Mouse (Mus musculus) layer of hippocampus, postnatal 25 days (tissue): ENCODE measurements around the gene Fbxl18. TPM values are rescaled to one million over a fixed set of nuclear protein-coding genes. Genes with fewer than 3 reads are reported as not detected.
"Not testable (repeated sequence)": the region's sequence is repeated elsewhere in the genome, so short reads cannot be mapped to it uniquely, and the experiment has no call there.

ENCODE experiments used
- DNase-seq, 2 experiments: peaks; one replicate each; pipeline ENCODE4 v3.0.0; 2022; ENCODE audit warnings: mixed read lengths in 2 of 2, low spot score in 1 of 2; ENCODE audit errors: extremely low spot score in 1 of 2
- total RNA-seq, 2 experiments: library from RNA; stranded (reverse); gene quantifications; 2 replicates each; pipeline ENCODE4 v1.2.3; 2021

Fbxl18 gene
- total RNA-seq, 2 experiments from 2014 or later = 37.4 to 40.0 TPM

DNA sequence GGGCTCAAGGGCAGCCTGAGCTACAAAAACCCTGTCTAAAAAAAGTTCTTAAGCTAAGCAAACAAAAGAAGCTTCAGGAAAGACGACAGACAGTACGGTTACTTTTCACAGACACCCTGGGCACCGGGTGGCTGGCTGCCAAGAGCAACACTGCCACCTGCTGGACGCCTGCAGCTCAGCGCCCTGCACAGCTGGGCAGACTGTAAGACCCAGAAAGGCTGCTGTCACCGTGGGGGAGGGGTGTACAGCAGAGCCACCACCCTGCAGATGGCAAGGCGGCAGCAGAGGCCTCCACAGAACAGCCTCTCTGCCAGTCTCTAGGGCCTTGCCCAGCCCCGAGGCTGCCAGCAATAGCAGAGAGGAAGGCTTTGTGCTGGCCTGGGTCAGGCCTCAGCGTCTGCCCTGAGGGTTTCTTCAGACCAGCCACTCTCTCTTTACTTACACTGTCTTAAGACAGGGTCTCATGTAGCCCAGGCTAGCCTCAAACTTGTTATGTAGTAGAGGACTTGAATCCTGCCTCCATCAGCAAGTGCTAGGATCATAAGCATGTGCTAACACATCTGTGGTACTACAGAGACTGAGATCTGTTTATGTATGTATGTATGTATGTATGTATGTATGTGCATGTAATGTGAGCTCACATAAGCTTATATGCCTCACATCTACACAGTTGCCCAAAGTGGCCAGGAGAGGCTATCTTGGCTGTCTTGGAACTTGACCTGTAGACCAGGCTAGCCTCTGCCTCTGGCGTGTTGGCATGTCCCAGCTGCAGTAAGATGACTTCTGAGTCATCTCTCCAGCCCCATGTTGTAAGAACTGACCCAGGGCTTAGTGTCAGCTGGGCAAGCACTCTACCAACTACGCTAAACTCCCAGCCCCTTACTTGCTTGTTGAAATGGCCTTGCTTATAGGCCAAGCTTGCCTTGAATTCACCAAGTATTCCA, 17.6 kb downstream of the Fbxl18 start:
- DNase-seq = peak; percentile 92 to 93

DNA sequence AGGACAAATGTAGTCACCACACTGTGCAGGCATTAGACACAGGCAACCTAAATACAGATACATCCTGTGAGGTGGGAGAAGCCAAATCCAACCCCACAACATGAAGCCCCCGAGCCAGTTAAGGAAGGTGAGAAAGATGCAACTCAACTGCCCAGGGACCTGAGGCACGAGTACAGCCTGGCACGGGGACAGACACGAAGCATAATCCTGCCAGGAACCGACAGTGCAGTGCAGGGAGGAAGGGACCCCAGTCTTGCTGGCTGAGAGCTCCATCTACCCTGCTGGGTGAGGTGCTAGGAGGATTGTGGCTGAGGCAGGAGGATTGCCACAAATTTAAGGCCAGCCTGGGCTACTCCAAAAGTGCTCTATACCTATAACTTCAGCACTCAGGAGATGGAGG, 18.3 kb downstream of the Fbxl18 start:
- DNase-seq = no peak

DNA sequence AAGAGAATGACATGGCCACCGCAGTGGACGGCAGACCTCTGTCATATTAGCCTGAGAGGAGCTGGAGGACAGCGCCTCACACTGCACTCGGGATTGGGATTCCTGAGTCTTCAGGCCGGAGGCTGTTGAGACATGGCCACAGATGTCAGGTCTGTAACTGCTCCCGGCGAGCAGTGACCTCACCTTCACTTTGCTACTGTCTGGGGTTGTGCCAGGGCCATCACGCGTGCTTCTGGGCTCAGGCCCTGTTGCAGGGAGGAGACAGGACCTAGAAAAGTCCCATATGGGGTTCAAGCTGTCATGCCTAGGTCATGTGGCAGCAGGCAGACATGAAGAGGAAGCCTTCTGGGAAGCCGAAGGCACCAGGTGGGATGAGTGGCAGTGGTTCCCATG, 19.7 kb downstream of the Fbxl18 start:
- no peak for DNase-seq

GRCm38 (mm10) chr5:142874791-142875512, 20.3 kb downstream of the Fbxl18 start:
- DNase-seq = no peak

- DNase-seq = no peak
Observed at GRCm38 (mm10) chr5:142873718-142874117, 21.5 kb downstream of the Fbxl18 start.

GRCm38 (mm10) chr5:142871765-142872164, 23.5 kb downstream of the Fbxl18 start:
- DNase-seq = no peak

DNA sequence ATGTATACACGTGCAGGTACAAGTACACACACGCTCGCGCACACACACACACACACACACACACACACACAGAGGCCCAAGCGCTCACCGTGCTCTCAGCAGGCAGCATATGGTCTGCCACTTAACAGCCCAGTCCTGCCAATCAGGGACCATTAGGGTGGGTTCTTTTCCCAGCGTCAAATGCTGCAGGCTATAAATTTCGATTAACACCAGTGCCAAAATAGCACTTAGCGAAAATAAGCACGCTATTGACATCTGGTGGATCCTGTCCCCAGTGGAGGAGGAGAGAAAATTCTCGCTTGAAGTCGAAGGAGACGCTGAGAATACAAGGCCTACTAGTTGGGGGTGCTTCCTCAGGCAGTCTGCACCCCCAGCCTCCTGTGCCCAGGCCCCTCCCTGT, 25.8 kb downstream of the Fbxl18 start:
- no peak for DNase-seq

GRCm38 (mm10) chr5:142857763-142858229, 37.4 kb downstream of the Fbxl18 start:
- peak; percentile 57 to 75 for DNase-seq

DNA sequence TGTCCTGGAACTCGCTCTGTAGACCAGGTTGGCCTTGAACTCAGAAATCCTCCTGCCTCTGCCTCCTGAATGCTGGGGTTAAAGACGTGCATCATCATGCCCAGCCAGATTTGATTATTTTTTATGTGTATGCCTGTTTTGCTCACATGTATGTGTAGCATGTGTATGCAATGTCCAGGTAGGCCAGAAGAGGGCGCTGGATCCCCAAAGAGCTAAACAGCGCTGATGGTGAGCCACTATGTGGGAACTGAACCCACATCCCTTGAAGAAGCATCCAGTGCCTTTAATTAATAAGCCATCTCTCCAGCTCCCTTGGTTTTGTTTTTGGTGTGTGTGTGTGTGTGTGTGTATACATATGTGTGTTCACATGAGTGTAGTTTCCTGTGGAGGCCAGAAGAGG, 38.8 kb downstream of the Fbxl18 start:
- DNase-seq = no peak

DNA sequence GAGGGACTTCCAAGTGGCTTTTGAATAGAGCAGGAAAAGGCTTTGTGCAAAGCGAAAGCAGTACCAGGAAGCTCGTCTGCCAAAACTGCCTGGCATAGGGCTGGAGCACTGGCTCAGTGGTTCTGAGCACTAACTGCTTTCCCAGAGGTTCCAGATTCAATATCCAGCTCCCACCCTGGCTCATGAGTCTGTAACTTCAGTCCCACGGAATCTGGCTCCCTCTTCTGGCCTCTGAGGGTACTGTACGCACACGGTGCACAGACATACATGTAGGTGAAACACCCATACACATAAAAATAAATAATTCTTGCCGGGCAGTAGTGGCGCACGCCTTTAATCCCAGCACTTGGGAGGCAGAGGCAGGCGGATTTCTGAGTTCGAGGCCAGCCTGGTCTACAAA, 40.3 kb downstream of the Fbxl18 start:
- peak; percentile 46 to 74 for DNase-seq

DNA sequence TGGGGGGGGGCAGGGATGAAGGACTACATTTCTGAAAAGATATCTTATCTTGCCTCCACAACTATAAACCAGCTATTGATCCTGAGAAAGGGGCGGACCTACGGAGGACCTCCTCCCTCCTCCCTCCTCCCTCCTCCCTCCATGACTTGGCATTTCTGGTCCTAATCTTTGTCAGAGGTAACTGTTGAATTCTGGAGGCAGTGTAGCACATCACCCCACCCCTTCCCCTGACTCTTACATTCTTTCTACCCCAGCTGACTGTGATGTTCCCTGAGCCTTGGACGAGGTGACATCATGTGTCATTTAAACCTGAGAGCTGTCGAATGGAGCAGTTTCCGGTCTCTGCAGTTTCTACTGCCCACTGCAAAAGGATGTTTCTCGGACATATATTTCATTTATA, 41.6 kb downstream of the Fbxl18 start:
- no peak for DNase-seq

DNA sequence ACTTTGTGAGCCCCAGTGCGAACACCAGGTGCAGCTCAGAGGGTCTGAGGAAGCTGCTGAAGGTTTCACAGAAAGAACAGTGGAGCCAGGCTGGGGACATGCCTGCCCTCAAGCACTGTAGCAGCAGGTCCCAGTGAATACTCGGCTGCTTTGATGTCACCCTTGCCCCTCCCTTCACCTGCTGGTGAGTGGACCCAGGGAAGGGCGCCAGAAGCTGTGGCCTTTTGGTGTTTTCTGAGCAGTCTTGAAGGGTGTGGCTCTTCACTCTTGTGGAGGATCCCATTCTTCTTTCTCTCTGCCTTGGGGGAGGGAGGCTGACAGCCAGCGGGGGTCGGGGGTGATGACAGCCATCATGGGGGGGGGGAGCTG, 43.6 kb downstream of the Fbxl18 start:
- DNase-seq = no peak

GRCm38 (mm10) chr5:142850916-142851680, 44.1 kb downstream of the Fbxl18 start:
- no peak for DNase-seq

DNA sequence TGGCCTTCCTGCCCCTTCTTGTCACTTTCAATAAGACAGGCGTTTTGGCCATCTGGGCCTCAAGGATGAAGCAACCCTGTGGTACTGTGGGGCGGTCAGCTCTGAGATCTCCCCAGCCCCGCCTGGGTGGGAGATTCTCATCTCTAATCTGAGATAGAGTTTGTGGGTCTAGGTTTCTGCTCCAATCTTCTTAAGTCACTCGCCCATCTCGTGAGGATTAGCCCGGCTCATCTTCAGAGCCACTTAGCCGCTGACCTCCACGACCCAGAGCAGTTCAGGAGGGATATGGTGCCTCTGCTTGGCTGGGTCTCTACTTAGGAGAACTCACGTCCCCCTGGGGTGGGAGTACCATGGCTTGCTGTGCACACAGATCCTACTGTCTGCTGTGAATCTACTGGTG, 44.7 kb downstream of the Fbxl18 start:
- DNase-seq = no peak

DNA sequence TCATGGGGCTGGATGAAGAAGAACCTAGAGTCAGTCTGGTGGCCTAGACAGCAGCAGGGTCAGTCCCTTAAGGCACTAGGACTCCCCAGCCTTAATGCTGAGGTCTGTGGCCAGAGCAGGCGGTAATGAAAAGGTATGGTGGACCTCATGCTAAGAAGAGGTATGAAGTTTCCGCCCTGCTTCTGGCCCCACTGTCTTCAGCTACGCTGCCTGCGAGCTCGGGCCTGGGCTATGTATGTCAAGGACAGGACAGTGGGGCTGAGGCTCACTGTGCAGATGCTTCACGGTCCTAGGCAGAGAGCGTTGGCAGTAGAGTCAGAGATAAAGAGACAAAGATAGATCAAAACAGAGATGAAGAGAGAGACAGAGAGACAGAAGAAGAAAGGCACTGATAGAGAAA, 46.3 kb downstream of the Fbxl18 start:
- DNase-seq = no peak

DNA sequence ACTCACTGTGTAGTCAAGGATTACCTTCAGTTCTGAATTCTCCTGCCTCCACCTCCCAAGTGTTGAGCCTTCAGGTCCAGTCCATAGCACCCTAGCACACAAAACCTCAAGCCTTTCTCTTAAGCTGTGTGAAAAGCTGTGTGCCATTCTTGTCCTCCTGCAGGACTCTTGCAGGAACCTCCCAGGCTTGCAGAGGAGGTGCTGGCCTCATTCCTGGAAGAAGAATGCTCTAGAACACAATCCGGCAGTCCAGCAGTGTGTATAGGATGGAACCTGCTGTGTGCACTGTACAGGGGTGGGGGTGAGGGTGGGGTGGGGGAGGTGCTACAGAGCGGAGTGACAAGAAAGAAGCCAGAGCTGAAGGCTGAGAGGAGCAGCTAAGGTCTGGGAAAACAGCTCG, 47.1 kb downstream of the Fbxl18 start:
- DNase-seq = no peak

- DNase-seq = no peak
Observed at GRCm38 (mm10) chr5:142844467-142844866, 50.8 kb downstream of the Fbxl18 start.

DNA sequence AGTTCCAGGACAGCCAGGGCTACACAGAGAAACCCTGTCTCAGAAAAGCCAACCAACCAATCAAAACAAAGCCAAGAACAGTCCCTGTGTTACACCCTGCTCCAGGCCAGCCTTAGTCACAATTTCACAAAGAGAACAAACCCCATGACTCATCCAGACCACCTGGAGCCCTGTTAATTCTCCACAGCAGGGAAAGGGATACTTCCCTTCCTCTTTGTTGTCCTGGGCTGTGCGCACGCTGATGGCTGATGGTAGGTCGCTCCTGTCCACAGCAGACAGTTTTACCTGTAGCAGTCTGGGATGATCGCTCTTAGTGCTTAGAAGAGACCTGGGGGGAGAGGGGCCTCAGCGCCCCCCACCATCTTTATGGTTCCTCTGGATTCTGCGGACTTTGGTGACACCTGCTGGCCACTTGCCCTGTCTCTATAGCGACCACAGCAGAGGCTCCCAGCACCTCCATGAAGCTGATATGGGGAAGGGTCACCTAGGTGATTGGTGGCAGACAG, 53.0 kb downstream of the Fbxl18 start:
- peak in 1 of 2 experiments; percentile 49 for DNase-seq

DNA sequence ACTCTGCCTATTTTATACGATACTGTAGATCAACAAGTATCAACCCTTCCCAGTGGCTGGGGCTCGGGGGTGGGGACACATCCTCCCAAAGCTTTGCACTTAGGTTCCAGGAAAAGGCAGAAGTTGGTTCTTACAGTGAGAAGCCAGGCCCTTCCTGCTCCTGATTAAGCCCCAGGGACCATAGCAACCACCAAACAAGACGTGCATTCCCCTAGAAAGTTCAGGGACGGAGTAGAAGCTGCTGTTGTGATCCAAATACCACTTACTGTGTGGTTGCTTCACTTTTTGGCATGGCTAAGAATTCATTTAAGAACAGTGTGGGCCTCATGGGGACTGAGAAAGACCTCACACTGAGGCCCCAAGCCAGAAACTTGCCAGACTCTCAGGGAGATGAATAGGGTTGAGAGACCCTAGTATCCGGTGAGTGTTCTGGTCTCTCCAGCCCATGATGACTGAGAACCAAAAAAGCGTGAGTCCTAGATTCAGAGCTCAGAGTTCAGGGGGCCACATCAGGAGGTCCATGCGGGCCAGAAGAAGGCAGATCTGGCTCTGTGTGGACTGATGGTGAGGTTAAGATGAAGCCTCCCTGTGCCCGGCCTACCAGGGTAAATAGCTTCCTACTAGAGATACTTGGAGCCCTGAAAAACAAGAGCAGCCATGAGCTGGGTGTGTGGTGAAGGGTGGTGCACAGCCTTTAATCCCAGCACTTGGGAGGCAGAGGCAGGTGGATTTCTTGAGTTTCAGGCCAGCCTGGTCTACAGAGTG, 53.7 kb downstream of the Fbxl18 start:
- DNase-seq = no peak

- not testable (repeated sequence) for DNase-seq
Observed at GRCm38 (mm10) chr5:142837427-142837826, 57.8 kb downstream of the Fbxl18 start.
